ENCODE assay signal across 19 mouse cellular contexts in the genomic region with DNA sequence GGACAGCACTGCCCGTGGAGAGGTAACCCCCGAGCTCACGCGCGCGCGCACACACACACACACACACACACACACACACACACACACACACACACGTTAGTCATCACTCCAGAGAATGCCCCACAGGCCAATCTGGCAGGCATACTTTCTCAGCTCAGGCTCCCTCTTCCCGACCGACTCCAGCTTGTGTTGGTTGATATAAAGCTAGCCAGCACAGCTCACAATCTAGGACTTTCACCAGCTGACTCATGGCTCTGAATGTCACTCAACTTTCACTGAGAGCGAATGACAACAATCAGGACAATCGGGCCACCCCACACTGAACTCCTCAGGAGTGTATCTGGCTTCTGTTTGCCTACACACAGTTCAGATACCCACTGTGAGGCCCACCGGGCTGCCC. TPM values are rescaled to one million over a fixed set of nuclear protein-coding genes. Genes with fewer than 3 reads are reported as not detected.
DNase-seq lines count a peak whose midpoint lies in the region; ATAC-seq and TF ChIP-seq lines count a peak whose summit lies in the region.
"Had no signal": no experiment of that assay in that cellular context is flagged by ENCODE, and none has a peak within 500 bp of the region (broad histone marks: within the 10 kb centered on the region; RNA-seq: fewer than 3 reads in every experiment).

No protein-coding gene starts in this region.

- H3K4me2 ChIP-seq in heart, embryonic 14.5 days (ENCODE audit: low read length), result peak overlapping the region; percentile 14
- H3K4me2 ChIP-seq in stomach, postnatal 0 days (replicated peaks; ENCODE audit: low read depth), result no peak overlapping the region
- H3K4me2 ChIP-seq: embryonic facial prominence, embryonic 13.5 days; neural tube, embryonic 12.5 days had no signal

- WGBS in heart, embryonic 10.5 days, result 56% methylated on average over 13 of the region's 13 CpGs
- 47% methylated on average over 13 of the region's 13 CpGs for WGBS in heart, embryonic 14.5 days
- WGBS in stomach, postnatal 0 days, result 75% methylated on average over 13 of the region's 13 CpGs

- H3K27ac ChIP-seq in heart, embryonic 10.5 days, result no peak overlapping the region
- H3K27ac ChIP-seq in heart, embryonic 14.5 days (replicated peaks in 1 of 2; ENCODE audit: control insufficient read depth in 1 of 2, insufficient read depth in 1 of 2, low read depth in 2 of 2, low read length in 2 of 2), result peak overlapping the region; percentile 48 to 56
- no peak overlapping the region for H3K27ac ChIP-seq in stomach, postnatal 0 days (replicated peaks)
- H3K27ac ChIP-seq: embryonic facial prominence, embryonic 13.5 days; neural tube, embryonic 12.5 days had no signal

- no peak for TF ChIP-seq CTCF in stomach, postnatal 0 days (IDR thresholded peaks at IDR 0.05; ENCODE audit: low read depth)

- H3K4me3 ChIP-seq in heart, embryonic 10.5 days, result no peak overlapping the region
- no peak overlapping the region for H3K4me3 ChIP-seq in heart, embryonic 14.5 days (ENCODE audit: control insufficient read depth in 1 of 2, insufficient read depth in 1 of 2, low read depth in 1 of 2, low read length in 2 of 2)
- no peak overlapping the region for H3K4me3 ChIP-seq in stomach, postnatal 0 days (ENCODE audit: low read depth, low read length)
- H3K4me3 ChIP-seq: embryonic facial prominence, embryonic 13.5 days; neural tube, embryonic 12.5 days had no signal

- H3K4me1 ChIP-seq in heart, embryonic 10.5 days, result peaks cover 30% of the 10 kb centered on the region
- H3K4me1 ChIP-seq in heart, embryonic 14.5 days (ENCODE audit: control insufficient read depth in 2 of 2, insufficient read depth in 2 of 2, low read length in 2 of 2), result peaks cover 8 to 17% of the 10 kb centered on the region in 2 experiments
- no peaks in the 10 kb centered on the region for H3K4me1 ChIP-seq in stomach, postnatal 0 days (replicated peaks; ENCODE audit: control insufficient read depth, insufficient read depth)

- peaks cover 5% of the 10 kb centered on the region; the same call in 1 of the 2 replicates for H3K36me3 ChIP-seq in heart, embryonic 10.5 days
- H3K36me3 ChIP-seq in heart, embryonic 14.5 days (ENCODE audit: control insufficient read depth, insufficient read depth, low read length), result peaks cover 16% of the 10 kb centered on the region; the same call in 1 of the 2 replicates
- H3K36me3 ChIP-seq in stomach, postnatal 0 days (ENCODE audit: control insufficient read depth, insufficient read depth, low read length), result no peaks in the 10 kb centered on the region; the same call in 1 of the 2 replicates
- H3K36me3 ChIP-seq: embryonic facial prominence, embryonic 13.5 days; neural tube, embryonic 12.5 days had no signal

- H3K27me3 ChIP-seq in heart, embryonic 10.5 days (ENCODE audit: insufficient read depth, poor library complexity, severe bottlenecking), result no peaks in the 10 kb centered on the region
- no peaks in the 10 kb centered on the region for H3K27me3 ChIP-seq in heart, embryonic 14.5 days (ENCODE audit: control insufficient read depth, insufficient read depth, low read length)
- no peaks in the 10 kb centered on the region for H3K27me3 ChIP-seq in stomach, postnatal 0 days (ENCODE audit: control insufficient read depth, insufficient read depth, low read length)
- H3K27me3 ChIP-seq: embryonic facial prominence, embryonic 13.5 days; neural tube, embryonic 12.5 days had no signal

- H3K9me3 ChIP-seq in heart, embryonic 10.5 days, result no peaks in the 10 kb centered on the region
- H3K9me3 ChIP-seq in heart, embryonic 14.5 days (ENCODE audit: control insufficient read depth, low read length), result no peaks in the 10 kb centered on the region
- H3K9me3 ChIP-seq in stomach, postnatal 0 days (ENCODE audit: control insufficient read depth, low read length), result no peaks in the 10 kb centered on the region
- H3K9me3 ChIP-seq: embryonic facial prominence, embryonic 13.5 days; G1E; neural tube, embryonic 12.5 days had no signal

- peak; percentile 10 for DNase-seq in adrenal gland, adult 2 months
- no peak for DNase-seq in adrenal gland, adult 18-20 months (ENCODE audit: low spot score in 2 of 2)
- peak; percentile 76 for DNase-seq in heart, embryonic 10.5 days (ENCODE audit: low spot score)
- DNase-seq in heart, adult 8-10 months (ENCODE audit: low spot score), result no peak
- peak; percentile 39 for DNase-seq in stomach, postnatal 0 days (ENCODE audit: low spot score)
- no peak for DNase-seq in gastrocnemius, postnatal 4 days (ENCODE audit: low spot score in 2 of 2)
- no peak for DNase-seq in gastrocnemius, postnatal 25 days
- DNase-seq: adrenal gland, adult 8-10 months; kidney, adult 8-10 months; kidney, postnatal 36 days; liver; lung, adult 2 months; lung, postnatal 36 days; thymus, postnatal 25 days had no signal

- H3K9ac ChIP-seq in heart, embryonic 14.5 days (ENCODE audit: low read length), result no peak overlapping the region
- H3K9ac ChIP-seq in stomach, postnatal 0 days (ENCODE audit: low read length), result no peak overlapping the region
- H3K9ac ChIP-seq: embryonic facial prominence, embryonic 13.5 days; neural tube, embryonic 12.5 days had no signal

- no peak for TF ChIP-seq EP300 in stomach, postnatal 0 days (optimal IDR thresholded peaks at IDR 0.05)

- peak; percentile 67; the same call in 1 of the 2 replicates for ATAC-seq in heart, embryonic 14.5 days (ENCODE audit: insufficient number of reproducible peaks, insufficient read depth, low FRiP score, low read depth)
- ATAC-seq in stomach, postnatal 0 days (ENCODE audit: low FRiP score, low TSS enrichment), result peak; percentile 90
- ATAC-seq: CD4-positive, CD25-positive, alpha-beta regulatory T cell, adult 4 months had no signal

RNA-seq across cellular contexts. Expression of a gene that starts 20.0 kb away (rescaled TPM):
- 1 to 10 TPM; 7.8 to 9.5 TPM for total RNA-seq in adrenal gland, adult 2 months (2021)
- polyA plus RNA-seq in adrenal gland, adult 2 months (2012; rRNA removed), result 5.1 and 5.8 TPM in 2 replicates
- total RNA-seq in adrenal gland, adult 18-20 months (2021), result 1 to 10 TPM; 6.7 to 7.5 TPM
- 5.8 and 8.7 TPM in 2 replicates for polyA plus RNA-seq in heart, embryonic 10.5 days (2016; fragmentation: Nextera tagmentation; extraction: Ambion mirVana)
- 10 to 100 TPM; 13.6 to 18.5 (median 17.0) TPM for total RNA-seq in heart, adult 8-10 months (2022)
- 9.7 and 11.5 TPM in 2 replicates for polyA plus RNA-seq in heart, embryonic 14.5 days (2014; fragmentation: Nextera tagmentation; extraction: Ambion mirVana)
- polyA plus RNA-seq in stomach, postnatal 0 days (2015; fragmentation: Nextera tagmentation; extraction: Ambion mirVana), result 4.4 and 6.2 TPM in 2 replicates
- total RNA-seq in gastrocnemius, postnatal 4 days (2021), result 1 to 10 TPM; 5.3 to 6.1 TPM
- 1 to 10 TPM; 4.1 to 4.6 TPM for total RNA-seq in gastrocnemius, postnatal 25 days (2021)

Comparison
In these comparisons a context has a peak if more than half of its experiments do, and no peak if none do; other contexts are left out.
1. DNase-seq: peak in adrenal gland, adult 2 months (single experiment), heart, embryonic 10.5 days (single experiment) and stomach, postnatal 0 days (single experiment); none in adrenal gland, adult 18-20 months (0 of 2), heart, adult 8-10 months (single experiment), gastrocnemius, postnatal 4 days (0 of 2) and gastrocnemius, postnatal 25 days (single experiment).
2. H3K27ac ChIP-seq: peak in heart, embryonic 14.5 days (2 of 2); none in heart, embryonic 10.5 days (single experiment) and stomach, postnatal 0 days (single experiment).